Comparison of ENCODE assay signal across 21 mouse cellular contexts in the genomic region with DNA sequence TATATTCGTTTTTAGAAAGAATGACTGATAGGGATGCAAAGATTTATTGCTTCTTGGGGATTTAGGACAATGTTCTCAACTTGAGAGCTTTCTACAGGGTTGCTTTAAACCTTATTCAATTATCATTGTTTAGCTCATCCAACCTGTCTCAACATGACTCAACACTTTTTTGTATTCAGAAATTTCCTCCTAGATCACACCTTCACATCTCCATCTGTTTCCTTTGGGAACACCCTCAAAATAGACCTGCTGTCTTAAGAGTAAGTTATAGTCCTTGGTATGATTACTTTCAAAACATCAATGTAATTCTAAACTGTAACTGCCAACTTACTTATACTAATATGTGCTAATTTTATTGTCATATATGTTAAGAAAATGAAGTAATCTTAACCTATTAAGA.
"Had no signal": no experiment of that assay in that cellular context is flagged by ENCODE, and none has a peak within 500 bp of the region (broad histone marks: within the 10 kb centered on the region; RNA-seq: fewer than 3 reads in every experiment).

No protein-coding gene starts in this region.

- ATAC-seq: forebrain, embryonic 13.5 days; forebrain, embryonic 14.5 days; forebrain, embryonic 15.5 days; forebrain, embryonic 16.5 days; forebrain, postnatal 0 days had no signal

- DNase-seq: cerebellum, adult 8-10 months; cerebellum, adult 9-10 months; cerebellum, adult 9-11 months; cerebellum, postnatal 10 days; cerebellum, postnatal 14 days; cerebellum, postnatal 25 days; cerebellum, postnatal 36 days; embryo, embryonic 11 days; forebrain, postnatal 0 days; gastrocnemius, adult 2 months; gastrocnemius, postnatal 10 days; gastrocnemius, postnatal 14 days; gastrocnemius, postnatal 25 days; gastrocnemius, postnatal 36 days; heart, adult 11 months; heart, adult 18-20 months; heart, adult 2 months had no signal
